Mouse (Mus musculus) thymus, postnatal 4 days (tissue): ENCODE measurements at regions not wholly inside any gene's neighbourhood (a gene's known extent, or its start where the extent isn't known, plus 50 kb on each side); places are given as distances from the start of the nearest gene placed in this dataset.
"Not testable (repeated sequence)": the region's sequence is repeated elsewhere in the genome, so short reads cannot be mapped to it uniquely, and the experiment has no call there.

Experiments
- DNase-seq: peaks from one replicate; pipeline ENCODE4 v3.0.0; 2021

DNA sequence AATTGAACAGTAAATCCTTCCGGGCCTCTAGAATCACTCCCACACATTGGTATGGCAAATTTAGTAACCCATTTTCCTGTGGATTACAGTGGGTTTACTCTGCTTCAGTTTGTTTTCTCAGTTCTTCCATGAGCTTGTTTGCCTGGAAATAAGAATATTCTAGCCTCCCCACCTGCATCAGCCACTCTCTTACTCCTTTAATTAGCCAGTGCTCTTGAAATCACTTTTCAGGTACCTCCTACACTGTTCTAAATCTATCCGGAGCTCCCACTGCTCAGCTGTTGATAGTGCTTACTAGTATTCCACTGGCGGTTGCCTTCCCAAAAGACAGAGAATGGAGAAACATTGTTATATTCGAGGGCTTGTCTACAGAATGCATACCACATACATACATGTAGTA lies 167.1 kb downstream of the Htr7 start:
- no peak for DNase-seq

DNA sequence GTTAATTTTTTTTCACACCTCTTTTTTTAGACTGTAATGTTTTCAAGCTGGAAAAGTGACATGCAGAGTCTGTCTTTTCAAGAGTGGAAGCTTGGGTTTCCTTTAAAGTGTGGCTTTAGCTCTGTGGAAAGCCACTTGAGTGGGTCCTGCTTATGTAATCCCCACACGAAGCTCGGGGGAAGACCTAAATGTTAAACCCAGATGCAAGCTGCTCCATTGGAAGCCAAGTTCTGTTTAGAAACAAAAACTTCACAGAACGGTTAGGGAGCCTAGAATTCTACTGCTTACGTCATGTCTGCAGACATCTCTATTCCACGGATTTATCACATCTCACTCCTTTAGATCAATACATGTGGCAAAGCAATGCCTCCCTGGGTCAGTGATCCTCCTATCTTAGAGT lies 171.0 kb downstream of the Htr7 start:
- DNase-seq, result no peak

DNA sequence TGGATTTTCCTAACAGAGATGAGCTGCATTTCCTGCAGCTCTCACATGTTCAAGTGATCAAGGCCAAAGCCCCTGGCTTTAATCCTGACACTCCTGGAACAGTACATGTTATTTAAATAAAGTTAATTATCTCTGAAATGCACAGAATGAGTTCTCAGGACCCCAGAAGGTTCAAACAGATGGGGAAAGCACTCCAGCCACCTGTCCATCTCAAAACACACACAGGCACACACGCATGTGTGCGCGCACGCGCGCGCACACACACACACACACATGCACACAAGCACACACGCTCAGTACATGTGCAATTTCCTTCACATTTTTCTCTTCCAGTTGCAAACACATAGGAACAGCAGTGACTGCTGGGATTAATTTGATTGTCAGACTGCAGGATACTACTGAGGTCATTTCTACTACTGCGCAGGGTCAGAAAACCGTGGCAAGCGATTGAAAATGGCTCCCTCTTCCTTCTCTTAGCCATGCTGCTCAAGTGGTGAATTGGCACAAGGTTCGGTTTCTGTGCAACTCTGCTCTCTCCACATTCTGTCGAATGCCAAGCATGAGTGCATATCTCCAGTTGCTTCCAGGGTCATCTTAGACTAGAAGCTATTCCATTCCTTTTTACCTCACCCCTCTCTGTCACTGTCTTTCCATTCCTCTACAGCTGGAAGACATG lies 175.4 kb downstream of the Htr7 start:
- DNase-seq, result no peak

DNA sequence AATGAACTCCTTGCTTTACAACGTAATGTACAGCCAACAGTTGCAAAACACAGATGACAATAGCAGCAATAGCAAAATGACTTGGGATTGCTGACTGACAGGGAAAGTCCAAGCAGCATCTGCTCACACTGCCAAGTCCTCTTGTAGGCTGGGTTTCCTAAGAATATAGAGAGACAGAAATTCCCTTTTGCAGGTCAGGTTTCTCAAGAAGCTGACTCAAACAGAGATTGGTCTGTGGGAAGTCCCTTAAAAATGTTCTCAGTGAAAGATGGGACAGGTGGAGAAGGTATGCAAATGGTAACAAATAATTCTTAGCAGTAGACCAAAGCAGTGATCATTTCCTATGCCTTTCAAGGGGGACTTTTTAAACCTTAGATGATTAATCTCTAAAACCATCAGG lies 181.8 kb downstream of the Htr7 start:
- DNase-seq, result no peak

DNA sequence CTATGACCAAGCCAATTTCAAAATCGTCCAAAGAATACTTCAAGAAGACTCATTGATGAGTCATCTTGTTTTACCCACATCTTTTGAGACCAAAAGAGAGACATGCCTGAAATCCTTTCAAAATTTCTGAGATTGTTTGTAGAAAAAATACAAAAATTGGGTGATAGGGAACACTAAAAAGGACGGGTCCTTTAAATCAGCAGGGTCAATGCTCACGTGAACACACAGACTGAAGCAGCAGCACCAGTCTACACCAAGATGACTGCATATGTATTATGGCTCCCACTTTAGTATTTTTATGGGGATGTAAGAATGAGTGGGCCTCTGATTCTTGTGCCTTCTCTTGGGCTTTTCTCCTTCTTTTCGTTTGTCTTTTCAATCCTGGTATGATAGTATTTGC lies 186.6 kb downstream of the Htr7 start:
- DNase-seq, result no peak

DNA sequence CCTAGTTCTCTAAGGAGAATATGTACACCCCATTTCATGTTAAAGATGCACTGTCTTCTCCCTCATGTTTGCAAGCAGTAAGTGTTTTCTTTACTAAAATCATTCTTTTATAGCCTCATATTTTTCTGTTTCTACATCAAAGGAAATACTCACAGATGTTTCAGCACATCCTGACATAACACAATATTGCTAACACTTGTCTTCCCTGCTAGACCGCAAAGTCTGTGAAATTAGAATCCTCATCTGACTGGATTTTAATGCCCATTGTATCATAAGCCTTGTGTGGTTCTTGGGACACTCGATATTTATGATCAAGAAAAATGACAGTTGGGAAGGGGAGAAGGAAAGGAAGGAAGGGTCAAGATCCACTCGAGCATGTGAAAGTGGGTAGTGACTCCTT lies 188.8 kb downstream of the Htr7 start:
- no peak for DNase-seq

DNA sequence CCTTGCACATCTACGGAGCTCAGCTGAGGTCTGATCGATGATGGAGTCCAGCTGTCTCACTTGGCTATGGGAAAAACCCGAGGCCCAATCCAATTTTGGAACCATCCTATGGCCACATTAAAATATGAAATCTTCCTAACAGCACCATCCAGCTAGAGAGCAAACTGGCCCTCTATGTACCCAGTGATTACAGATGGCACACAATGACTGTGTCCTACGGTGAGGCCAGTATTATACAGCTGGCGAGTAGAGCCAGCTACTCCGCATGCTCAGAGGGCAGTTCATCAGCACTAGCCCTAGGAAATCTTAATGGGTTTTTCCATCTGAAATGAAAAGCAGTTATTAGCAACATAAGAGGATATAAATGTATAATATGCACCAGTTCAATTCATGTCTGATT lies 194.3 kb downstream of the Htr7 start:
- no peak for DNase-seq

DNA sequence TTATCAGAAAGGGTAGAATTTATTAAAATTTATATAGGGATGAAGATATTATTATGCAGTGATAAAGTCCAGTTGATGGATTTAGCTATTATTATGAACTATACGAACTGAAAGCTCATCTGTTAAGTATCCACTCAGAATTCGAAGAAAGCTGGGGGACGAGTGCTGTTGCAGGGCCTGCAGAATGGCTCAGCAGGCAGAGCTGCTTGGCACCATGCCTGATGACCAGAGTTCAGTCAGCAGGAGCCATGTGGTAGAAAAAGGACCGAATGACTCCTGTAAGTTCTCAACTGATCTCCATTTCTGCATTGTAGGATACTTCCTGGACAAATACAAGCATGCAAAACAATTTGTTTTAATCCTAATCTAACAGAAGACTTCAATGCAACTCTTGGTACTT lies 195.9 kb downstream of the Htr7 start:
- no peak for DNase-seq

DNA sequence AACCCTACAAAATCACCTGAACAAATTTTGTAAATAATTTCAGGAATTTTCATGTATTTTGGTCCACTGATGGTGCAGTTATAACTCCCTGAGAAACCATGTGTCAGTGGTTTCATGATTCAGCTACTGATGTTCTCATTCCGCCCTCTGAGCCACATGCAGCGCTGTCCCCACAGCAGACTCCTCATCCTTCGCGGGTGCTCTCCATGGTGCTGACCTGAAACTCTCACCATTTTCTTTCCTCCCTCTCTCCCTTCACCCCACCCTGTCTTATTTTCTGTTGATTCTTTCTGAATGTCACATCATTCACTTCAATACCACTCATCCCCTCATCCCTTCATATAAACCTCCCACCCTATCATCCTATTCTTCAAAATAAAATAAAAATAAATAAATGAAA lies 224.3 kb downstream of the Htr7 start:
- DNase-seq, result peak; percentile 35

DNA sequence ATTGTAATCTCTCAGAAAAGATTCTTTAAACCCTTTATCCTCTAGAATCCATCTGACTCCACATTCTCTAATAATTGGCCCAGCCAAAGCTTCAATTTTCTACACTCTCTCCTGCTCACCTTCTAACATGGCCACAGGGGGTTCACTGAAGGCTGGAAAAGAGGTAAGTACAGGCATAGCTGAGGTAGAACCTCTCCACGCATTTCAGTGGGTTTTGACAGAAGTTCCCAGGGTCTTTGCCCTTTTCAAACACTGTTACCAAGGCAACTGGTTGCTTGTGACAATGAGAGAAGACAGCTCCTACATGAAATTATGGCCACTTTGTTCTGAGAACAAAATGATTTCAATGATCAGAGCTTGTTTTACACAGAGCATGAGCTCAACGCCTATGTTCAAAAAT lies 231.2 kb downstream of the Htr7 start:
- DNase-seq, result no peak

DNA sequence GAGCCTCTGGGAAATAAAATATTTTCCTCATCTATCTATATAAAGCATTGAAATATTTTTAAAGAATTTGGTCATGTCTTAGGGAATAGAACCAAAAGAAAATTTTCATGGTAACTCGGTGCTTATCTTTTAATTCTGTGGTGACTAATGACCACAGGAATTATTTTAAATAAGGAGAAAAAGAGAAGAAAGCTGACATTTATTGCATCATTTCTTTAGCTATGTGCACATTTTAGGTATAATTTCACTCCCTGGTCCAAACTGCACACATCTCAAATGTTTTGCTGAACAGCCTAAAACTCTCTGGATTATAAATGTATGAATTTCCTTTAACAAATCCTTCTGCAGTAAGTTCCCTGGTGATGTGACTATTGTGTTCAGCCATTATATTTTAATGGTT lies 237.7 kb downstream of the Htr7 start:
- no peak for DNase-seq

DNA sequence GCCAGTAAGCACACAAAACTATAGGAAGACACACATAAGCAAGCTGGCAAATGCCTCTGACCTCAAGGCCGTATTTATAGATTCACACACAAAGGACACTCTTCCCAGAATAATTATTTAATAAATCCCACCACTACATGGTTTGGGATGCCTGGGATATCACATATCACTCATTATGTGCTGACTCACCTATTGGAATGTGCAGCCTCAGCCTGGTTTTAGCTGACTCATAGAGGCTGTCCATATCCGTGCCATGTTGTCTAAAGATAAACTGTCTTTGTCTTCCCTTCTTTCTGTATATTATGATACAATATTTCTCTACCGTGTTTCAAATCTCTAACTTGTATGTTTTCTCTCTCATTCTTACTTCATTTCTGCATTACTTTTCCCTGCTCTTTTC lies 262.6 kb downstream of the Htr7 start:
- no peak for DNase-seq

DNA sequence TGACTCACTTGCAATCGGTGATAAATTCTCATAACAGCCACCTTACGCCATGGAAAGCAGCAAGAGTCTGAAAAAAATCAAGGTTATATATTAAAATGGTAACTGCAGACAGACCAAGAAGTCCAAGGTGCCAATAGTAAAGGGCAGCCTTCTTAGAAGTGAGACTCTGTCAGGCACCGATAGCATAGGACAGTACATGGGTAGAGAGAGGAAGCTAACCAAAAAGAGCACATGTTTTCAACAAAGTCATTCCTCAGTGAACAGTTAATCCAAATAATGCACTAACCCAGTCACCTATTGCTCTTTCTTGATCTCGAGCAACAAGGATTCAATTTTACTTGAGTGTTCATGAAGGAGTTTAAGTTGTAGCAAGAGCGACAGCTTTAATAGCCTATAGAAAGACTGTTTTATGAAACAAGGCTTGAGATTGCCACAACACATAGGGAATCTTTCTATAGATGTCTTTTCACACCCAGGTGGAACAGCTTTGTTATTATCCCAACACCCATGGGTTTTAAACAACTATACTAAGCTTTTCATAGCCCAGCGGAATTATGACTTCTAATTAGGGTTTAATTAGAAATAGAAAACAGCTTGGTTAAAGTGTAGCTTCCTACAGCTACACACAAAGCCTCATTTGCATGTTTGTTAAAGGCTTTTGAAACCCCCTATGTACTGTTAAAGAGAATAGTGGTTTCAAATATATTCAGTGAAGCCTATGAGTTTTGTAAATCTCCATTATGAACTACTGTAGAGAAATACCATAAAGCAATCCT lies 269.9 kb downstream of the Htr7 start:
- DNase-seq, result no peak

DNA sequence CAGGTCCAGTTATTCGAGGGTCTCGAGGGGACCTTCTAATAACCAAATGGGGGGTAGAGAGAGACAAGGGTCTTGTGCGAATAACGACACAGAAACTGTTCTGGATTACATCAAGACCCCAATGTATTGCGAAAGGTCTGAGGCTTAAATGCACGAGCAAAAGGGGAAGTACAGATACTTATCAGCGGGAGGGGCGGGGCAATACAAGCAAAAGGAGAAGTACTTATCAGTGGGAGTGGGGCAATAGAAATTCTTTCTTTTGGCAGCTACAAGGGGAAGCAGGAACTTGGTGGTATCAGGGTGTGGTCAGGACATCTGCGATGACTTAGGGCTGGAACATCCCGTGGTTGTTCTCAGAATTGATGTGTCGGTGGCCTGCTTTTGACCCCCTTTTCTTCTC lies 295.6 kb downstream of the Htr7 start:
- not testable (repeated sequence) for DNase-seq

DNA sequence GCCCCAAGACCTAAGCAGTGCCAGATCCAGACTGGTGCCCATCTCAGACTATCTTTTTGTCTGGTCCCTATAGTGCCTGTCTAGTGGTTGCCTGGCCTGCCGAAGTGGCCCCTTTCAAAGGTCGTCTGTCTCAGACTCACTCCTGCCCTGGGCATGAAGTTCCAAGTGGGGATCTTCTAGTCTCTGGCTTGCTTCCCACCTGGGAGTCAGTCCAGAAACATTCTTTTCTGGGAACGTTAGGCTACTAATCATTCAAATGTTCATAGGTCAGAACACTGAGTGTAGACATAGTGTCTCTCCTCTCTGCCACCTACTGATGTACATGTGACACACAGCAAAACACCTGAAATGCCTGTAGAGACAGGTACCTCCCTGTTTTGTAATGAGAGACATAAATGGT lies 297.6 kb downstream of the Htr7 start:
- DNase-seq, result no peak

DNA sequence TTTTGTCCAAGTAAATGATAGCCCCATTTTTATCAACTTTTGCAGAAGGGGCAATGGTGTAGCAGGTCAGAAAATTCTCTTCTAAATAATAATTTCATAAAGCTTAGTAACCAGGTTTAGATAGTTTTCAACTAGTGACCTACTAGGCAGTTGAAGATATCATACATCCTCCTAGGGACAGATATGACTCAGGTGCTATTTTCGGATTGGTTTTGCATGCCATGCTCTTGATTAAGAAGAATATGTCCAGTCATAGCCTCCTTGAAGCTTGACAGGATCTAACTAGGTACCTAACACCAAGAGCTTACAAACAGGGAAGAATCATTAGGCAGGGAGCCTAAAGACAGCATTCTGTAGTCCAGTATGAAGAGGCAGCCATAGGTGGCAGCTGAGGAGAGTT lies 301.8 kb downstream of the Htr7 start:
- no peak for DNase-seq

DNA sequence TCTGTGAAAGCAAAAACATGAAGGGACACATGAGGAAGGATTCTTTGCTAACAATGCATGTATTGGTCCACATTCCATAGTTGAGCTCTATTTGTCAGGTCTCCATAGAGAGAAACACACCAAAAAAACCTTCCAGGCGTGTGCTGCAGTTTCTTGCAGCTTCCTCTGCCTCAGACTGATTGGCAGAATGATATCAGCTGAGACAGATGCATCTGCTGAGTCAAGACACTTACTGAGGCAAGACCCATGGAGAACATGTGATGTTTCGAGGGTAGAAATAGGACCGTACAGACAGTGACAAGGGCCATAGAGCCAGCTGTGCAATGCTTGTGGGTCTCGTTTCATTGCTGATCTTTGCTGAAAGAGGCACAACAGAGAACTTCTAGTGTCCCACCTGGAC lies 321.6 kb downstream of the Htr7 start:
- no peak for DNase-seq

DNA sequence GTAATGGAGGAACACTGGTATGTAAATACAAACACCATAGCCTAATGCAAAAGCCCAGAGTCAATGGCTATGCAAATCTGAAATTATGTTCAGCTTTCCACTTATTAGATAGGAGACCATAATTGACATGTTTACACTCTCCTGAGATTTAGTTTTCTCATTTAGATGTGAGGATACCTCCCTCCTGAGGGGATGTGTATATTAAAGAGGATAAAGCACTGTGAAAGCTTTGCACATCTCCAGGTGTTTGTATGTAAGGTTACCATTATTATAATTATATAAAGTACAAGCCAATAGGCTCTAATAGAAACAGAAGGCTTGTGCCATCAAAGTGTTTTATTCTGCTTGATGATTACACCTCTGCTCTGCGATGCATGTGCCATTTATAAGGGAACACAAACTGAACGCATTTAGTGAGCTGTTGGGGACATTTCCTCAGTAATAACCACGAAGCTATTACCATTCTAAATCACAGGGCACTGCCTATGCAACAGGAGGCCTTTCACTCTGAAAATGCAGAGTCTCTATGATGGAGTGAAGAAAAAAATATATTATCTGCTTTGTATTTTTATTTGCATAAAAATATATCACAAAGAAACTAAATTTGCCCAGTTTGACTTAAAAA lies 328.8 kb downstream of the Htr7 start:
- no peak for DNase-seq
